Mouse (Mus musculus): ENCODE measurements around the gene Rbm39.

- TF ChIP-seq POLR2A (IDR thresholded peaks at IDR 0.05; ENCODE audit: borderline replicate concordance, extremely low read depth, insufficient read depth, insufficient read length, poor library complexity, severe bottlenecking) (no peak), CTCF (IDR thresholded peaks at IDR 0.05; ENCODE audit: borderline replicate concordance, extremely low read depth, insufficient read depth, insufficient read length) (no peak)
These were observed 1.6 kb upstream of the Rbm39 start for GRCm38 (mm10) chr2:156181592-156181991.
